Mouse (Mus musculus) forebrain, postnatal 0 days (tissue): ENCODE data around the gene Meaf6. TPM values are rescaled to one million over a fixed set of nuclear protein-coding genes. Genes with fewer than 3 reads are reported as not detected.
A peak's percentile ranks its signal among the peaks of the same experiment; 100 is the strongest.

Experiments used
- ATAC-seq: fragments of 200-750 bp; cut with Nextera tagmentation; 2 replicates; pipeline ENCODE4 v1.8.0; 2017; ENCODE audit warnings: mild to moderate bottlenecking, moderate library complexity
- DNase-seq: peaks from one replicate; pipeline ENCODE4 v3.0.0-alpha.2; 2015
- H3K27ac ChIP-seq: fragments of 300-500 bp; sonication (generic); 2 replicates; pipeline ENCODE4 v1.5.1; 2014; ENCODE audit warnings: low read depth, mild to moderate bottlenecking, antibody characterized with exemption, low read length, moderate library complexity, mixed read lengths
- H3K27me3 ChIP-seq: fragments of 300-500 bp; sonication (generic); 2 replicates; pipeline ENCODE4 v1.6.1; 2014; ENCODE audit warnings: mild to moderate bottlenecking, low read length, mixed read lengths; ENCODE audit not compliant: insufficient read depth
- H3K36me3 ChIP-seq: fragments of 300-500 bp; sonication (generic); 2 replicates; pipeline ENCODE4 v1.6.1; 2014; ENCODE audit warnings: mild to moderate bottlenecking, moderate library complexity; ENCODE audit not compliant: insufficient read depth
- H3K4me1 ChIP-seq: fragments of 300-500 bp; sonication (generic); 2 replicates; pipeline ENCODE4 v1.6.1; 2014; ENCODE audit warnings: antibody characterized with exemption; ENCODE audit not compliant: insufficient read depth
- H3K4me2 ChIP-seq: fragments of 300-500 bp; sonication (generic); 2 replicates; pipeline ENCODE4 v1.6.1; 2014; ENCODE audit warnings: low read depth, mild to moderate bottlenecking, moderate library complexity
- H3K4me3 ChIP-seq: fragments of 300-500 bp; sonication (generic); 2 replicates; pipeline ENCODE4 v1.5.1; 2014; ENCODE audit warnings: low read depth, low read length, mixed read lengths
- H3K9ac ChIP-seq: fragments of 300-500 bp; sonication (generic); 2 replicates; pipeline ENCODE4 v1.6.1; 2014; ENCODE audit warnings: mild to moderate bottlenecking
- H3K9me3 ChIP-seq: fragments of 300-500 bp; sonication (generic); 2 replicates; pipeline ENCODE4 v1.6.1; 2016; ENCODE audit warnings: low read length
- CTCF ChIP-seq: sonication (generic); IDR thresholded peaks from 2 replicates; pipeline ENCODE4 v1.5.1; 2016; ENCODE audit warnings: antibody characterized with exemption, control low read depth, low read depth
- WGBS: fragments of 180-500 bp; shearing (Covaris S2); extraction: QIAGEN DNeasy Blood & Tissue Kit; methylation state at CpG from one replicate; pipeline ENCODE4 v1.1.7; 2014; 5-methylcytosine and 5-hydroxymethylcytosine counted together
- polyA plus RNA-seq: library from polyadenylated mRNA; unstranded; fragments of >200 nt; fragmentation: Nextera tagmentation; extraction: Ambion mirVana; gene quantifications from 2 replicates; pipeline ENCODE4 v1.2.1, GENCODE M21; 2015
- total RNA-seq: library from RNA; depleted of rRNA; stranded (reverse); fragments of >200 nt; gene quantifications from 2 replicates; pipeline ENCODE4 v1.2.3, GENCODE M21; 2014

Meaf6 gene
- total and polyA plus RNA-seq, 2 experiments from 2014 or later: 112 to 153 TPM

DNA sequence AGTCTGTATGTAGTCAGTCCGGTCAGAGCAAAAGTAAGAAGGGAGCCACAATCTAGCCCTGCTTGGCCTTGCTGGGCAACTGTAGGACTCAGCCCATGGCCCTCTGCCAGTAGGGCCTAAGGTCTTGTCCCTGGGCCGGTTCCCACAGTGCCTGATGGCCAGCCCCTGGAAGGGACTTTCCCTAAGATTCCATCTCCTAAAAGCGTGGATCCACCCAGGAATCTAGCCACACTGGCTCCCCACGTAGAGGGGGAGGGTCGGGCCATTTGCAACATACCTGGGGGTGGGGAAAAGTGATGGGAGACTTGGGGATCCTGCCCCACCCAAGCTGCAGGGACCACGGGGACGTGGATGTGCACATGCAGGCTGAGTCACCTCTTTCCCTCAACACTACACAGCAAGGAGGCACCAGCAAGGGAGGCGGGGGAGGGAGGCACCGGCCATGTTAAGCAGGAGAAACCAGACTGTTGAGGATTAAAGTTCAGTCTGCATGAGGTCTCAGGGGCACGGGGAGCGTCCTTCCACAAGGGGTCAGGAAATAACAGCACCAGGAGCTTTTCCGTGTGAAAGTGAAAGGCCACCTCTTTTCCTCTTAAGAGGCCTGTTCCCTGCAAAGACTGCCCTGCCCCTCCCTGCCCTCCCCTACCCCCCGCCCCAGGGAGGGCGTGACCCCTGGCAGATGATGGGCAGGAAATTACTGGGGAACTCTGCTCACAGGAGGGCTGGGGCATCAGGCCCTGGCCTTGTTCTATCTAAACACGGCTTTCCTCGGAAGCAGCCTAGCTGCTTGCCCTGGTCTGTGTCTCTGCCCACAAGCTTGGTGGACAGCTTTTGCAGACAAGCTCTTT lies 37.7 kb downstream of the Meaf6 start:
- Histone ChIP-seq H3K4me1 (no peaks in the 10 kb centered on the region), H3K27ac (no peak overlapping the region), H3K9me3 (no peaks in the 10 kb centered on the region), H3K4me2 (no peak overlapping the region), H3K4me3 (no peak overlapping the region), H3K9ac (no peak overlapping the region), H3K36me3 (no peaks in the 10 kb centered on the region), H3K27me3 (no peaks in the 10 kb centered on the region; the same call in 1 of the 2 replicates)
- ATAC-seq (no peak), DNase-seq (no peak)
- 20% methylated on average over 16 of the region's 16 CpGs for WGBS
- no peak for TF ChIP-seq CTCF

DNA sequence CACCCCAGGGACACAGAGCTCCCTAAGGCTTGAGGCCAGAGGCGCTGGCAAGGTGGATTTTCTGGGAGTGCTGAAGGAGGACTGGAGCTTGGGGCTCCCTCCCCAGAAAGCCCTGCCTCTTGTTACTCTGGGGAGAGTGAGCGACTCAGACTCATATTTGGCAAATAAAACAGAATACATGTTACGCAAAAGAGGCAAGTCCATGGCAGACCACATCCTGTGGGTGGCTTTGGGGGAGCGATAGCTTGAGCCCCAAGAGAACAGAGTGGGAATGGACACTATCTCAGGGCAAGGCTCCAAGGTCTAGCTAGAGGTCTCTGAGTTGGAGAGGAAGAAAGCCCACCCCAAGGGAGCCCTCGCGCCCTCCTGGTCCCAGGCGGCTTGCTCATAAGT lies 38.3 kb downstream of the Meaf6 start:
- Histone ChIP-seq H3K9me3 (no peaks in the 10 kb centered on the region), H3K27me3 (no peaks in the 10 kb centered on the region; the same call in 1 of the 2 replicates), H3K36me3 (no peaks in the 10 kb centered on the region), H3K9ac (no peak overlapping the region), H3K4me2 (no peak overlapping the region), H3K27ac (no peak overlapping the region), H3K4me3 (no peak overlapping the region), H3K4me1 (no peaks in the 10 kb centered on the region)
- ATAC-seq: no peak
- no peak for TF ChIP-seq CTCF
- 77% methylated on average over 7 of the region's 7 CpGs for WGBS
- DNase-seq: no peak

GRCm38 (mm10) chr4:125124424-125125209 lies 39.7 kb downstream of the Meaf6 start:
- H3K4me1 ChIP-seq: no peaks in the 10 kb centered on the region
- no peak for DNase-seq
- no peak overlapping the region for H3K27ac ChIP-seq
- no peak for ATAC-seq
- no peak overlapping the region for H3K4me3 ChIP-seq
- WGBS: 41% methylated on average over 7 of the region's 7 CpGs
- H3K9me3 ChIP-seq: no peaks in the 10 kb centered on the region
- no peaks in the 10 kb centered on the region; the same call in 1 of the 2 replicates for H3K27me3 ChIP-seq
- H3K4me2 ChIP-seq: no peak overlapping the region
- TF ChIP-seq CTCF: no peak
- H3K36me3 ChIP-seq: no peaks in the 10 kb centered on the region
- no peak overlapping the region for H3K9ac ChIP-seq

DNA sequence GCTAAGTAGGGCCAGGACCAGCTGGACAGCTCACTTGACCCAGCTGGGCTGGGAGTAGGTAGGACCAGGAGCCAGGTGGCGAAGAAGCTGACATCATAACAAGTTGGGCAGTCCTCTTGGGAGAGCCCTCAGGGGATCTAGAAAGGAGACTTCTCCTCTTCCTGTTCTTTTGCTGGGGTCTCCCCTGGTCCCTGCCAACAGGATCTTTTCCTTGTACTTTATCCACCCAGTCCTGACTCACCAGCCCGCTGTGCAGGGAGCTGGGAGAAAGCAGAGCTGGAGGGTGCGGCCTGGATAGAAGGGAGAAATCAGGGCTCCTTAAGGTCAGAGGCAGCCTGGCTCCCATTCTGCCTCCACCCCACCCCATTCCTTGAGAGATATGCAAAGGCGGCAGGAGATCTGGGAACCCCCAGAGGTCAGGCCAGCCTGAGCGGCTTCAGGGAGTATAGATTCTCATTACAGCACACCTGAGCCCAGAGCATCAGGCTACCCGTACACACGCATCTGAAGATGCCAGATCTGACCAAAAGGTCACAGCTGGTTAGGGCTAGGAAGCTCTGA lies 40.5 kb downstream of the Meaf6 start:
- Histone ChIP-seq H3K4me2 (no peak overlapping the region), H3K4me1 (no peaks in the 10 kb centered on the region), H3K9ac (no peak overlapping the region), H3K9me3 (no peaks in the 10 kb centered on the region), H3K27me3 (no peaks in the 10 kb centered on the region; the same call in 1 of the 2 replicates), H3K36me3 (no peaks in the 10 kb centered on the region), H3K27ac (no peak overlapping the region), H3K4me3 (no peak overlapping the region)
- 83% methylated on average over 7 of the region's 7 CpGs for WGBS
- DNase-seq (no peak), ATAC-seq (no peak)
- no peak for TF ChIP-seq CTCF

- 90% methylated on average over 3 of the region's 3 CpGs for WGBS
Measured at GRCm38 (mm10) chr4:125126186-125126585, 41.3 kb downstream of the Meaf6 start.

DNA sequence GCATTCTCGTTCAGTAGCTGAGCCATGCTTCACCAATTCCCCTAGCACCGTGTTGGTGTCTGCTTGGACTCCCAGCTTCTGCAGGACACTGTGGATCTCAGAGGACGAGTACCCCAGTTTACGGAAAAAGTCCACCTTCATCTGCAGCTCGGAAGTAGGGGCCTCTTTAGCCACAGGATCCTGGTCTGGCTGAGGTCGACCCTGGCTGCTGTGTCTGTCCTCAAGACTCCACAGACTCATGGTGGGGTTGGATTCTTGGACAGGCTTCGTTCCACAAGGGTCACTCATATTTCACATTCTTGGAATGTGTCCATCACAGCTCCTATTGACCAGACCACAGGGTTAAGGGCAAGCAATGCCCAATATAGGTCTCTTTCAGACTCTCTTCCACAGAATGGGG lies 41.8 kb downstream of the Meaf6 start:
- Histone ChIP-seq H3K27ac (no peak overlapping the region), H3K4me3 (peak overlapping the region; percentile 54; the same call in 1 of the 2 replicates), H3K27me3 (no peaks in the 10 kb centered on the region; the same call in 1 of the 2 replicates), H3K36me3 (no peaks in the 10 kb centered on the region), H3K4me2 (peak overlapping the region; percentile 99), H3K9me3 (no peaks in the 10 kb centered on the region), H3K4me1 (no peaks in the 10 kb centered on the region), H3K9ac (no peak overlapping the region)
- TF ChIP-seq CTCF: no peak
- ATAC-seq: no peak
- 79% methylated on average over 7 of the region's 7 CpGs for WGBS
- DNase-seq: no peak

More at GRCm38 (mm10) chr4:125126186-125126585, 41.3 kb downstream of the Meaf6 start:
- Histone ChIP-seq H3K4me2 (no peak overlapping the region), H3K9me3 (no peaks in the 10 kb centered on the region), H3K27me3 (no peaks in the 10 kb centered on the region; the same call in 1 of the 2 replicates), H3K4me3 (no peak overlapping the region), H3K9ac (no peak overlapping the region), H3K27ac (no peak overlapping the region), H3K4me1 (no peaks in the 10 kb centered on the region), H3K36me3 (no peaks in the 10 kb centered on the region)
- no peak for DNase-seq
- no peak for ATAC-seq
- TF ChIP-seq CTCF: no peak
